Mouse (Mus musculus) limb, embryonic 15.5 days (tissue): ENCODE results near the gene Pgc. TPM values are rescaled to one million over a fixed set of nuclear protein-coding genes. Genes with fewer than 3 reads are reported as not detected.
A peak's percentile ranks its signal among the peaks of the same experiment; 100 is the strongest.

ENCODE experiments used
- ATAC-seq: fragments of 200-750 bp; cut with Nextera tagmentation; 2 replicates; pipeline ENCODE4 v1.8.0; 2017; ENCODE audit warnings: low read depth, moderate TSS enrichment; ENCODE audit not compliant: insufficient number of reproducible peaks, low FRiP score, low TSS enrichment
- H3K27ac ChIP-seq: fragments of 300-500 bp; sonication (generic); 2 replicates; pipeline ENCODE4 v1.5.1; 2015; ENCODE audit warnings: moderate library complexity, mild to moderate bottlenecking, inconsistent platforms
- H3K27me3 ChIP-seq: fragments of 300-500 bp; sonication (generic); 2 replicates; pipeline ENCODE4 v1.6.1; 2015; ENCODE audit warnings: inconsistent platforms
- H3K36me3 ChIP-seq: fragments of 300-500 bp; sonication (generic); 2 replicates; pipeline ENCODE4 v1.6.1; 2015; ENCODE audit warnings: inconsistent platforms
- H3K4me1 ChIP-seq: fragments of 300-500 bp; sonication (generic); 2 replicates; pipeline ENCODE4 v1.6.1; 2015; ENCODE audit warnings: inconsistent platforms
- H3K4me2 ChIP-seq: fragments of 300-500 bp; sonication (generic); 2 replicates; pipeline ENCODE4 v1.6.1; 2015; ENCODE audit warnings: mild to moderate bottlenecking, inconsistent platforms
- H3K4me3 ChIP-seq: fragments of 300-500 bp; sonication (generic); 2 replicates; pipeline ENCODE4 v1.5.1; 2015; ENCODE audit warnings: mild to moderate bottlenecking, inconsistent platforms
- H3K9ac ChIP-seq: fragments of 300-500 bp; sonication (generic); 2 replicates; pipeline ENCODE4 v1.6.1; 2015; ENCODE audit warnings: inconsistent platforms
- H3K9me3 ChIP-seq: fragments of 300-500 bp; sonication (generic); 2 replicates; pipeline ENCODE4 v1.6.1; 2016; ENCODE audit warnings: inconsistent platforms
- WGBS: fragments of 180-500 bp; shearing (Covaris S2); methylation state at CpG from one replicate; pipeline ENCODE4 v1.1.7; 2015; 5-methylcytosine and 5-hydroxymethylcytosine counted together
- polyA plus RNA-seq: library from polyadenylated mRNA; unstranded; fragments of >200 nt; fragmentation: Nextera tagmentation; extraction: Ambion mirVana; gene quantifications from 2 replicates; pipeline ENCODE4 v1.2.1, GENCODE M21; 2015

Pgc gene
- polyA plus RNA-seq, 1 experiment from 2014 or later, result 0.10 TPM

DNA sequence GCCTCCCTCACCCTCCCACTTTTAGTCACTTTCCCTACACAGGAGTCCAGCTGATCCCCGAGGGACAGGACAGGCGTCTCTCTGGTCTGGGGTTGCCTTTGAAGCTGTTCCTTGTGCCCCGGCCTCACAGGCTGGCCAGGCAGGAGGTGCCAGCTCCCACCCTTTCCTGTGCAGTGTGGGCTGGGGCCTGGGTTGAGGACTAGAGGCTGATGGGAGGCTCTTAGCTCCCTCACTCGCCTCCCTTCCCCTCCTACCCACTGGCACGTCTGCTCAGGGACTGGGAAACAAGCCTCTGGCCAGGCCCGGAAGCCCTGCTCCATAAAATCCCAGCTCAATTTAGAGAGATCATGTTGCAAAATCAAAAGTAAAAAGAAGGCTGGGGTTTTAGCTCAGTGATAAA, 47.0 kb downstream of the Pgc start:
- Histone ChIP-seq H3K27me3 (no peaks in the 10 kb centered on the region), H3K27ac (0 out of 2 replicates have a peak overlapping the region, but pooled peaks have one; percentile 61), H3K36me3 (no peaks in the 10 kb centered on the region; the same call in 1 of the 2 replicates), H3K4me1 (peaks cover 14% of the 10 kb centered on the region), H3K4me3 (no peak overlapping the region), H3K9me3 (no peaks in the 10 kb centered on the region), H3K4me2 (no peak overlapping the region), H3K9ac (no peak overlapping the region)
- 15% methylated on average over 6 of the region's 6 CpGs for WGBS
- ATAC-seq, result no peak

DNA sequence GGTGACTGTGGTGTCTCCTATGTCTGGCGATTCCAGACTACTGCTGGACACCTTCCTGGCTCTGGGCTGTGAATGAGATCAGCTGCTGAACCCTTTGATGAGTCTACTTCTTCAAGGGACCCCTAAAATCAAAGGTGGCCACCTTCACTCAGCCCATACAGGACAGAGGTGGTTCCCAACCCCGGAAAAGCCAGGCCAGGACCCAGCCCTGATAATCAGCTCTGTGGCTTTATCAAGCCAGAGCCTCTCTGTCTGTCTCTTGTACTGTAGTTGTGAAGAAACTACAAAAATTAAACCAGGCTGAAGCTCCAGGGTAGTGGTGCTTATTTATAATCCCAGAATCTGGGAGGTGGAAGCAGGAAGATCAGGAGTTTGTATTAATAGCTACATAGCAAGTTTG, 50.5 kb downstream of the Pgc start:
- Histone ChIP-seq H3K4me3 (no peak overlapping the region), H3K27me3 (no peaks in the 10 kb centered on the region), H3K4me1 (peaks cover 19% of the 10 kb centered on the region), H3K36me3 (no peaks in the 10 kb centered on the region; the same call in 1 of the 2 replicates), H3K4me2 (no peak overlapping the region), H3K27ac (no peak overlapping the region), H3K9me3 (no peaks in the 10 kb centered on the region), H3K9ac (no peak overlapping the region)
- 44% methylated on average over 2 of the region's 2 CpGs for WGBS
- ATAC-seq, result no peak

- ATAC-seq, result no peak
- Histone ChIP-seq H3K4me2 (no peak overlapping the region), H3K27ac (no peak overlapping the region), H3K9me3 (no peaks in the 10 kb centered on the region), H3K27me3 (no peaks in the 10 kb centered on the region), H3K4me3 (no peak overlapping the region), H3K9ac (no peak overlapping the region), H3K4me1 (peaks cover 9% of the 10 kb centered on the region), H3K36me3 (no peaks in the 10 kb centered on the region)
- WGBS, result 82% methylated on average over 10 of the region's 10 CpGs
These were observed 53.8 kb downstream of the Pgc start for GRCm38 (mm10) chr17:47780470-47780869.

DNA sequence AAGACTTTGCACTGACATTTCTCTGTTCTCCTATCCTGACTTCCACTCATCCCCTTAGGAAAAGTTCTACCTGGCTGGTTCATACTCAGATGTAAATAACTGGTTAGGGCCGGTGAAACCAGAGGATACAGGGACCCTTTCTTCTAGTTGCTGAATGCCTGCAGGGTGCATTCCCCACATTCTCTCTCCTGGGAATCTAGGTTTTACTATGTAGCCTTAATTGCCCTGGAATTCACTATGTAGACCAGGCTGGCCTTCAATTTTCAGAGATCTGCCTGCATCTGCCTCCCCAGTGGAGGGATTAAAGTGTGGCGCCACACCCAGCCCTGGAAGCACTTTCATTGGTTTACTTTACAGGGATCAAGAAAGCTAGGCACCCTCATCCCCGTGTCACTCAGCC, 55.8 kb downstream of the Pgc start:
- no peak for ATAC-seq
- H3K4me2 ChIP-seq, result no peak overlapping the region
- H3K36me3 ChIP-seq, result no peaks in the 10 kb centered on the region

DNA sequence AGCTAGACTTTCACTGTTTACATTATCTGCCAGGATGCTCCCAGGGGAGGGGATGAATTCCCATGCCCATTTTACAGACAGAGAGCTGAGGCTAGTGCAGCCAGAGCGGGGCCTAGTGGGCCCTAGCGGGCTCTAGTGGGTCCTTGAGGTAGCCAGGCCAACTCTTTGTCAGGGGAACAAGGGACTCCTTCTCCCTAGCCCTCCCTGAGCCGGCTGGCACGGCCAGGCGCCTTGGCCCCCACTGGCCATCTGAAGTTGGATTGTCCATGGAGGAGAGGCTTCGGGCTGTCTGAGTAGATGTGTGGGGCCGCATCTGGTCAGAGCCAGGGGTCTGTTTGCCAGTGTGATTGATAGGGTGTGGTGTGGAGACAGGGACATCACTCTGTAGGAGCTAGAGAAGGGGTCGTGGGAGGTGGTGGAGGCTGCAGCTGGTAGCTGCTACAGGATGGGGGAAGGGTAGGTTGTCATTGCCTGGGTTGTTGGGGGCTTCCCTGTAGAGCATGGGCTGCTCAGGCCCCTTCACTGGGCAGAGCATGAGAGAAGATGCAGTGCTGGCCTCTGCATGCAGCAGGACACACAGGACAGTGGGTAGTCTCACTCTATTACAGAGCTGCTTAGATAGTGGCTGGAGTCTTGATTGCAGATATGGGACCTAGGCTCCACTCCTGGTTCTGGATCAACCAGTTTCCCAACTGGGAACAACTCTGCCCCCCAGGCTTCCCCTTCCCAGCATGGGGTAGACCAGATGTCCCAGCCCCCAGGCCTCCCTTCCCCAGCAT, 57.0 kb downstream of the Pgc start:
- no peak overlapping the region for H3K4me3 ChIP-seq
- peaks cover 25% of the 10 kb centered on the region for H3K4me1 ChIP-seq
- no peaks in the 10 kb centered on the region for H3K36me3 ChIP-seq
- H3K9me3 ChIP-seq, result no peaks in the 10 kb centered on the region
- H3K27me3 ChIP-seq, result no peaks in the 10 kb centered on the region
- H3K4me2 ChIP-seq, result no peak overlapping the region
- 73% methylated on average over 8 of the region's 8 CpGs for WGBS
- H3K9ac ChIP-seq, result no peak overlapping the region
- ATAC-seq, result no peak
- H3K27ac ChIP-seq, result no peak overlapping the region

More for the DNA sequence above, 55.8 kb downstream of the Pgc start:
- Histone ChIP-seq H3K9ac (no peak overlapping the region), H3K27me3 (no peaks in the 10 kb centered on the region), H3K4me3 (no peak overlapping the region), H3K9me3 (no peaks in the 10 kb centered on the region), H3K27ac (no peak overlapping the region), H3K4me1 (peaks cover 14% of the 10 kb centered on the region)
- WGBS, result 75% methylated on average over 3 of the region's 3 CpGs

Other genes with a start within 250 kb of the Pgc start
- 28.2 and 28.9 TPM in 2 replicates for gene Taf8, start 224.6 kb upstream of the Pgc start, polyA plus RNA-seq
- gene Ccnd3, start 221.8 kb upstream of the Pgc start, polyA plus RNA-seq, result 499 and 569 TPM in 2 replicates
- 24.1 and 26.3 TPM in 2 replicates for gene Bysl, start 115.3 kb upstream of the Pgc start, polyA plus RNA-seq
- 48.9 and 53.2 TPM in 2 replicates for gene Med20, start 115.3 kb upstream of the Pgc start, polyA plus RNA-seq
- gene Gm20517, start 115.3 kb upstream of the Pgc start, polyA plus RNA-seq, result 0.99 and 2.4 TPM in 2 replicates
- gene Usp49, start 96.2 kb upstream of the Pgc start, polyA plus RNA-seq, result 3.0 and 4.0 TPM in 2 replicates
- gene Tomm6, start 38.5 kb upstream of the Pgc start, polyA plus RNA-seq, result 386 and 389 TPM in 2 replicates
- gene Frs3, start 37.8 kb upstream of the Pgc start, polyA plus RNA-seq, result 4.1 and 4.4 TPM in 2 replicates
- gene Gm21981, start 32.4 kb upstream of the Pgc start, polyA plus RNA-seq, result 0.13 and 0.41 TPM in 2 replicates
- 0.27 TPM in 1 of 2 replicates, not detected in the other for gene Prickle4, start 32.1 kb upstream of the Pgc start, polyA plus RNA-seq
- 13.0 and 14.1 TPM in 2 replicates for gene Tfeb, start 10.2 kb downstream of the Pgc start, polyA plus RNA-seq
- 17.5 and 18.2 TPM in 2 replicates for gene Mdfi, start 107.8 kb downstream of the Pgc start, polyA plus RNA-seq
- 18.2 and 22.4 TPM in 2 replicates for gene Foxp4, start 197.8 kb downstream of the Pgc start, polyA plus RNA-seq